Mouse (Mus musculus) midbrain, embryonic 14.5 days (tissue): ENCODE measurements at regions not wholly inside any gene's neighbourhood (a gene's known extent, or its start where the extent isn't known, plus 50 kb on each side); places are given as distances from the start of the nearest gene placed in this dataset.
A peak's percentile ranks its signal among the peaks of the same experiment; 100 is the strongest.
"Not testable (repeated sequence)": the region's sequence is repeated elsewhere in the genome, so short reads cannot be mapped to it uniquely, and the experiment has no call there.

Experiments used
- ATAC-seq: fragments of 200-750 bp; cut with Nextera tagmentation; 2 replicates; pipeline ENCODE4 v1.8.0; 2017; ENCODE audit warnings: moderate number of reproducible peaks, moderate library complexity; ENCODE audit not compliant: low FRiP score, low TSS enrichment
- DNase-seq: peaks from one replicate; pipeline ENCODE4 v3.0.0-alpha.2; 2015
- H3K27ac ChIP-seq: fragments of 300-500 bp; sonication (generic); replicated peaks from 2 replicates; pipeline ENCODE4 v1.5.1; 2014; ENCODE audit warnings: mild to moderate bottlenecking, low read depth, low read length, moderate library complexity
- H3K27me3 ChIP-seq: fragments of 300-500 bp; sonication (generic); 2 replicates; pipeline ENCODE4 v1.6.1; 2014; ENCODE audit warnings: low read length, control low read depth, mixed read lengths; ENCODE audit not compliant: control insufficient read depth, insufficient read depth
- H3K36me3 ChIP-seq: fragments of 300-500 bp; sonication (generic); 2 replicates; pipeline ENCODE4 v1.6.1; 2014; ENCODE audit warnings: low read length, control low read depth; ENCODE audit not compliant: control insufficient read depth, insufficient read depth
- H3K4me1 ChIP-seq: fragments of 300-500 bp; sonication (generic); 2 replicates; pipeline ENCODE4 v1.6.1; 2014; ENCODE audit warnings: mild to moderate bottlenecking, antibody characterized with exemption, low read length, control low read depth; ENCODE audit not compliant: control insufficient read depth, insufficient read depth
- H3K4me2 ChIP-seq: fragments of 300-500 bp; sonication (generic); 2 replicates; pipeline ENCODE4 v1.6.1; 2014; ENCODE audit warnings: mild to moderate bottlenecking, low read length, moderate library complexity
- H3K4me3 ChIP-seq: fragments of 300-500 bp; sonication (generic); replicated peaks from 2 replicates; pipeline ENCODE4 v1.5.1; 2014; ENCODE audit warnings: low read depth, low read length
- H3K9ac ChIP-seq: fragments of 300-500 bp; sonication (generic); replicated peaks from 2 replicates; pipeline ENCODE4 v1.6.1; 2014; ENCODE audit warnings: mild to moderate bottlenecking, low read length, moderate library complexity
- H3K9me3 ChIP-seq: fragments of 300-500 bp; sonication (generic); 2 replicates; pipeline ENCODE4 v1.6.1; 2016; ENCODE audit warnings: low read length, control low read depth, mixed read lengths; ENCODE audit not compliant: control insufficient read depth
- WGBS: fragments of 180-500 bp; shearing (Covaris S2); extraction: QIAGEN DNeasy Blood & Tissue Kit; methylation state at CpG from one replicate; pipeline ENCODE4 v1.1.7; 2014; 5-methylcytosine and 5-hydroxymethylcytosine counted together

DNA sequence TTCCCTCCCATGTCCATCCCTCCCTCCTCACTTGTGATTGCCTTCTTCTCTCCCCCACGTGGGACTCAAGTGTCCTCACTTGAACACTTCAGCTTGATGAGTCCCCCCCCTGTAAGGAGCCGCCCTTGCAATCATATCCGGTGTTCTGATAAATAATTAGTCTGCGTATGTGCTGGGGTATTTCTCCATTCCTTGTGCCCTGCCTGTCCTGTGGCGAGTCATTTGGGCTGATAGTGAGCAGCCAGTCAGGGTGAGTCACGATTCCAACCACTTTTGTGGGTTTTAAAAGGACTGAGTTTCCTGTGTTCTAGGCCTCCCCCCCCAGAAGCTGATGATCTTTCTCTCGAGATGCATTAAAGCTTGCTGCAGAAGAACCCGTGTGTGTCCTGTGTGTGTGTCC lies 820.9 kb downstream of the Kcnt2 start:
- not testable (repeated sequence) for H3K4me3 ChIP-seq, H3K27ac ChIP-seq, H3K4me1 ChIP-seq, ATAC-seq, H3K9me3 ChIP-seq, H3K27me3 ChIP-seq, H3K4me2 ChIP-seq, H3K9ac ChIP-seq, H3K36me3 ChIP-seq, DNase-seq
- 87% methylated on average over 8 of the region's 8 CpGs for WGBS

DNA sequence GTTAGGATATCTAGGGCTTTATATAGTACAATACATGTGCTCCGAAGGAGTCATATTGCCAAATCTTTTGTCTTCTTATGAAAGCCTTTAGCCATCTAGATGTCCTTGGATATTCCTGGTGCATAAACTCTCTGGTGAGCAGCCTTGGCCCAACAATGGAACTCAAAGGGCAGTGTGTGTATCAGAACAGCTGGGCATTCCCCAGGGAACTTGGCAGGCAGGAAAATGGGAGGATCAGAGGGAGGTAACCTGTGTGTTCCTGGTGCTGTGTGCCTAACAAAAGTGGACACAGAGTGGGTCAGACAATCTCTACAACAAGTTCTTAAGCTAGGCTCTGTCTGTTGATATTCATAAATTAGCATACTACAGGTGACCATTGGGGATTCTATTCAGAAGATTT lies 851.6 kb downstream of the Kcnt2 start:
- Histone ChIP-seq H3K4me2 (no peak overlapping the region), H3K9me3 (no peaks in the 10 kb centered on the region), H3K27ac (no peak overlapping the region), H3K36me3 (no peaks in the 10 kb centered on the region), H3K9ac (no peak overlapping the region), H3K4me3 (no peak overlapping the region), H3K27me3 (no peaks in the 10 kb centered on the region), H3K4me1 (no peaks in the 10 kb centered on the region)
- DNase-seq (no peak), ATAC-seq (no peak; the same call in 1 of the 2 replicates)
- 82% methylated on average over 1 of the region's 1 CpGs for WGBS

DNA sequence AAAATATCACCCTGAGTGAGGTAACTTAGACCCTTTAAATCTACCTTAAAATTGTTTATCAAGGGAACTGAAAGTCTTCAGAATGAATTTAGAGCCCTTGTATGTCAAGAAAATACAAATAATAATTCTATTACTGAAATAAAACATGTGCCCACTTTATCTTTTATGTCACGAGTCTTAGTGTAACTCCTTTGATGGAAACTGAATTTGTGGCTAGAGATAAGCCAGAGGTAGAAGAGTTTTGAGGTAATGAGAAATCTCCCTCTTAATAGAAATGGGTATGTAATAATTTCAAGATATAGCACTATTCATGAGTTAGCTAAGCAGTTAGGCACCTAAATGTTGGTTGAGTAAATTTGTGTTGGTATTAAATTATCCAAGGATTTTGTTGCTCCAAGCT lies 856.6 kb downstream of the Kcnt2 start:
- no peak overlapping the region for H3K27ac ChIP-seq
- H3K9me3 ChIP-seq, result no peaks in the 10 kb centered on the region
- H3K27me3 ChIP-seq, result no peaks in the 10 kb centered on the region
- no peaks in the 10 kb centered on the region for H3K36me3 ChIP-seq
- ATAC-seq (no peak), DNase-seq (no peak)
- H3K4me1 ChIP-seq, result no peaks in the 10 kb centered on the region
- no peak overlapping the region for H3K4me2 ChIP-seq
- no peak overlapping the region for H3K9ac ChIP-seq
- H3K4me3 ChIP-seq, result no peak overlapping the region
- WGBS, result 94% methylated on average over 1 of the region's 1 CpGs

DNA sequence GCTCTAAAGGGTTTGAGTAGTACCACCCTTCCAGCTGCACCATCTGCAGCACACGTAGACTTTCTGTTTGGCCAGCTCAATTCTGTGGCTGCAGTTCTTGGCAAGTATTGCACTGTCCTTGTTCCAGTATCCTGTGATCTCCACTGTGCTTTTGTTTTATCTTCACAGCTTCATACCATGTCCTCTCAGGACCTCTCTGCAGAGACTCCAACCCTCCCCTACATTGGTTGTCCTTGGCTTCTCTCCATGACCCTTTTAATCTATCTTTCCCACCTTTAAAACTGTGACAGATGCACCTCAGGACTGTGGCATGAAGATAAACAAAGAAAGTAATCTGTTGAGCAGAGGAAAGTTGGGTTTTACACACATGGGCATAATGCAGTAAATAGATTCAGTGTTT lies 858.1 kb downstream of the Kcnt2 start:
- Histone ChIP-seq H3K9ac (no peak overlapping the region), H3K9me3 (no peaks in the 10 kb centered on the region), H3K27ac (no peak overlapping the region), H3K36me3 (no peaks in the 10 kb centered on the region), H3K27me3 (no peaks in the 10 kb centered on the region), H3K4me3 (no peak overlapping the region), H3K4me2 (no peak overlapping the region), H3K4me1 (no peaks in the 10 kb centered on the region)
- no peak for DNase-seq
- ATAC-seq, result no peak
- WGBS, result 82% methylated on average over 1 of the region's 1 CpGs

DNA sequence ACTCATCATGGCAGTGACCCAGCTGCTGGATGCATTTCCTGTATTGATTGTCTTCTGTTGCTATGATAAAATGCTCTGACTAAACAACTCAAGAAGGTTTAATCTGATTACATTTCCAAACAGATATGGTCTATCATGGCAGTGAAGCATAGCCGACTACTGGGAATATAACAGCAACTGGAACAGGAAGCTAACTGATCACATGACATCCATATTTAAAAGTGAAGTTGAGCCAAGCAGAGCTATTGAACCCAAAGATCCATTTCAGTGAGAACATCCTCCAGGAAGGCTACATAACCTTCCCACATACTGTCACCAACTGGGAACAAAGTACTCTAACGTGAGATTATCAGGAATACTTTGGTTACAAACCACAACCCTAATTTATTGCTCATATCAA lies 858.7 kb downstream of the Kcnt2 start:
- no peak overlapping the region for H3K27ac ChIP-seq
- no peak for ATAC-seq
- H3K9ac ChIP-seq, result no peak overlapping the region
- H3K4me3 ChIP-seq, result no peak overlapping the region
- H3K9me3 ChIP-seq, result no peaks in the 10 kb centered on the region
- no peak for DNase-seq
- H3K27me3 ChIP-seq, result no peaks in the 10 kb centered on the region
- WGBS, result 94% methylated on average over 2 of the region's 2 CpGs
- no peaks in the 10 kb centered on the region for H3K36me3 ChIP-seq
- no peaks in the 10 kb centered on the region for H3K4me1 ChIP-seq
- no peak overlapping the region for H3K4me2 ChIP-seq

DNA sequence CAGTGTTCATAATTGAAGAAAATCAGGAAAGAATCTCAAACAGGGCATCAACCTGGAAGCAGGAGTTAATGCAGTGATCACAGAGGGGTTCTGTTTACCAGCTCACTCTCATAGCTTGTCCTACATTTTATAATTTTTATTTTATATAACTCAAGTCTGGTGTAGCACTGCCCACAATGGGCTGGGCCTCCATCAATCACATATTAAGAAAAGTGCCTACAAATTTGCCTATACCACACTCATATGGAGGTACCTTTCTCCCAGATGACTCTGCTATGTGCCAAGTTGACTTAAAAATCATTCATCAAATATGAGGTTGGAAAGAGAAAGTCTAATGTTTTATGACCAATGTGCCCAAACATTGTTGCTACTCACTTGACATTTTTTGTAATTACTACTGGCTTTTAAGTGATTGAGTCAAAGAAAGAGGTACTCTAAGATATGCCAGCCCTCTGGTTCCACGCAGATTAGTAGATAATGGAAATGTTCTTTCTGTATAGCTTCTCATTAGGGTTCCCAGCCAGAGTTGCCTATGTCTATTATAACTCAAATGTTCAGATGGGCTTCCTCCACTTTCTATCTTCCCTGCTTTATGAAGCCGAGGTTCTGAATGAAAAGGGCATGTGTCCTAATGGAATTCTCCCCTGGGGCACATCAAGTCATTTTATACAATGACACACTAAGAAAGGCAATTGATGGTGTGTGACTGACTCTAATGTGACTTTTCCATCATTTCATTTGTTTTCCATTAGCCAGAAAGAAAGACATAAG lies 891.0 kb downstream of the Kcnt2 start:
- no peak overlapping the region for H3K4me2 ChIP-seq
- H3K9me3 ChIP-seq, result no peaks in the 10 kb centered on the region
- no peak overlapping the region for H3K9ac ChIP-seq
- H3K4me3 ChIP-seq, result no peak overlapping the region
- 13% methylated on average over 2 of the region's 2 CpGs for WGBS
- no peak for ATAC-seq
- no peak for DNase-seq
- no peak overlapping the region for H3K27ac ChIP-seq
- H3K27me3 ChIP-seq, result no peaks in the 10 kb centered on the region
- no peaks in the 10 kb centered on the region for H3K36me3 ChIP-seq
- H3K4me1 ChIP-seq, result no peaks in the 10 kb centered on the region

DNA sequence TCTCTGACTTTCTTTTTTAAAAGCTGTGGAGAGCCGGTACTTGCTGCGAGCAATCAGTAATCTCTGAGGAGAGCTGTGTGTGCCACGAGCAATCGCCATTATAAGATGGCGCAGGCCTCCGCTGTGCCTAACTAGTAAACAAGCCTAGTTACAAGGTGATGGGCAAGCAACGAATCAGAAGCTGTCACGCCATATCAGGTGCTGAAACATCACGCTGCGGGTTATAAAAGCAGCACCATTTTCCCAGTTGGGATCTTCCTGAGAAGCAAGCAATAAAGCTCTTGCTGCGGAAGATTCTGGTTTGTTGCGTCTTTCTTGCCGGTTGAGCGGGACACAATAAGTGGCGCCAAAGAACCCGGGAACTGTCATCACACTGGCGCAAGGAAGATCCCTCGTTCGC lies 894.2 kb downstream of the Kcnt2 start:
- H3K9ac ChIP-seq, H3K27me3 ChIP-seq, DNase-seq, H3K4me1 ChIP-seq, H3K4me3 ChIP-seq, H3K9me3 ChIP-seq, H3K27ac ChIP-seq, H3K4me2 ChIP-seq, H3K36me3 ChIP-seq, ATAC-seq: not testable (repeated sequence)
- 97% methylated on average over 19 of the region's 19 CpGs for WGBS

DNA sequence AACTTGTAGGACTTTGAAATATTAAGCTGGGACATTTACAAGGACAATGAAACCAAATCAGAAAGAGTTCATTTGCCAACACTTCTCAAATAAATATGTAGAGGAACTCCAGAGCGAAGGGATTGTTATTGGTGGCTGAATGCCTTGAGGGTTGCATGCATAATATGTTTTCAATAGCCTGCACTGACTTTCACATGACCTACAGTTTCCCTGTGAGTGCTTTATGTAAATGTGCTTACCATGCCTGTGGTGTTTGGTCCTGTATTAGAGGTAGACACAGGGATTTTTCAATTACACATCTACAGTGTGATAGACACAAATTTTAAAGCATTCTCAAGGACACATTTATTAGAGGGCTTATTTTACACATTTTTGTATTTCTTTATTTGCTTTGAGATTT lies 899.8 kb downstream of the Kcnt2 start:
- H3K27me3 ChIP-seq, result no peaks in the 10 kb centered on the region
- H3K36me3 ChIP-seq, result no peaks in the 10 kb centered on the region
- ATAC-seq (peak; percentile 69; the same call in 1 of the 2 replicates), DNase-seq (peak; percentile 62)
- WGBS, result 32% methylated on average over 1 of the region's 1 CpGs
- H3K9ac ChIP-seq, result no peak overlapping the region
- no peak overlapping the region for H3K27ac ChIP-seq
- no peak overlapping the region for H3K4me3 ChIP-seq
- no peak overlapping the region for H3K4me2 ChIP-seq
- H3K9me3 ChIP-seq, result no peaks in the 10 kb centered on the region
- H3K4me1 ChIP-seq, result no peaks in the 10 kb centered on the region

DNA sequence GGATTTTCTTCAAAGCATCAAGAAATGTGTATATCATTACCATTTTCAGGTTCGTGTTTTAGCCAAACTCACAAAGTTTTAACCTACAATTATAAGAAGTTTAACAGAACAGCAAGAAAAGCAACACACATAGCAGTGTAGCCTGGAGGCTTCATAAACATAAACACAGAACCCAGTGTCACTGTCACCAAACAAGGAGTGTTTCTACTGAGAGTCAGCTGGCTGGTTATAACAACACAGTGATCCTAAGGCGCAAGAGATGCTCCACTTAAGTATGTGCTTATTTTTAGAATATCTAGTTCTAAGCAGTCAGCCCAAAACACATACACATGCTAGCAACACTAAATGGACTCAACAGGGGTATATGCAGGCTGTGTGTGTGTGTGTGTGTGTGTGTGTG lies 903.9 kb downstream of the Kcnt2 start:
- no peaks in the 10 kb centered on the region for H3K36me3 ChIP-seq
- no peak overlapping the region for H3K4me2 ChIP-seq
- no peak overlapping the region for H3K9ac ChIP-seq
- H3K4me3 ChIP-seq, result no peak overlapping the region
- H3K27ac ChIP-seq, result no peak overlapping the region
- 87% methylated on average over 2 of the region's 2 CpGs for WGBS
- ATAC-seq, result no peak
- no peaks in the 10 kb centered on the region for H3K27me3 ChIP-seq
- H3K9me3 ChIP-seq, result no peaks in the 10 kb centered on the region
- DNase-seq, result no peak
- no peaks in the 10 kb centered on the region for H3K4me1 ChIP-seq
